27 mouse cellular contexts compared by ENCODE assay signal in genomic region chr19:29704436-29704835, GRCm38 (mm10). TPM values are rescaled to one million over a fixed set of nuclear protein-coding genes. Genes with fewer than 3 reads are reported as not detected.
A peak's percentile ranks its signal among the peaks of the same experiment; 100 is the strongest.
DNase-seq lines count a peak whose midpoint lies in the region; TF ChIP-seq lines count a peak whose summit lies in the region.
"Had no signal": no experiment of that assay in that cellular context is flagged by ENCODE, and none has a peak within 500 bp of the region (broad histone marks: within the 10 kb centered on the region; RNA-seq: fewer than 3 reads in every experiment).

No protein-coding gene starts in this region.

- peaks cover 33% of the 10 kb centered on the region for H3K4me1 ChIP-seq in E14TG2a.4 (replicated peaks; ENCODE audit: low read depth, low read length)
- no peaks in the 10 kb centered on the region for H3K4me1 ChIP-seq in ES-Bruce4 (ENCODE audit: control insufficient read depth, insufficient read depth, low read length)
- H3K4me1 ChIP-seq in ES-E14 (ENCODE audit: control insufficient read depth in 2 of 2, insufficient read depth in 2 of 2, low read length in 2 of 2, poor library complexity in 1 of 2): peaks cover 4 to 10% of the 10 kb centered on the region in 2 experiments; a peak in 2 of 4 replicates
- peaks cover 19% of the 10 kb centered on the region for H3K4me1 ChIP-seq in forebrain, embryonic 10.5 days
- peaks cover 5% of the 10 kb centered on the region; the same call in 1 of the 2 replicates for H3K4me1 ChIP-seq in hindbrain, embryonic 10.5 days (replicated peaks)
- H3K4me1 ChIP-seq: embryonic facial prominence, embryonic 15.5 days; forebrain, embryonic 13.5 days; forebrain, embryonic 15.5 days had no signal

- no peak for TF ChIP-seq POLR2A in ES-Bruce4 (IDR thresholded peaks at IDR 0.05; ENCODE audit: insufficient read depth, low read length)

- 94% methylated on average over 13 of the region's 13 CpGs for WGBS in forebrain, embryonic 10.5 days
- 92% methylated on average over 13 of the region's 13 CpGs for WGBS in hindbrain, embryonic 10.5 days

- TF ChIP-seq CTCF in E14TG2a.4 (conservative IDR thresholded peaks at IDR 0.05; ENCODE audit: low read length): no peak
- no peak for TF ChIP-seq CTCF in ES-Bruce4 (IDR thresholded peaks at IDR 0.05; ENCODE audit: low read depth, low read length)

- H3K9ac ChIP-seq in ES-Bruce4 (ENCODE audit: low read depth, poor library complexity, severe bottlenecking) (no peak overlapping the region), ES-E14 (ENCODE audit: insufficient read depth, low read depth, low read length, poor library complexity, severe bottlenecking) (peak overlapping the region; percentile 45; the same call in 1 of the 2 replicates)
- H3K9ac ChIP-seq: embryonic facial prominence, embryonic 13.5 days; embryonic facial prominence, embryonic 15.5 days; forebrain, embryonic 13.5 days; forebrain, embryonic 15.5 days; forebrain, postnatal 0 days had no signal

- H3K36me3 ChIP-seq in E14TG2a.4 (ENCODE audit: insufficient read depth, low read length): no peaks in the 10 kb centered on the region
- no peaks in the 10 kb centered on the region for H3K36me3 ChIP-seq in ES-Bruce4 (ENCODE audit: control insufficient read depth, insufficient read depth, low read length, poor library complexity, severe bottlenecking)
- H3K36me3 ChIP-seq in ES-E14 (ENCODE audit: control insufficient read depth, insufficient read depth, low read length, poor library complexity, severe bottlenecking): no peaks in the 10 kb centered on the region
- H3K36me3 ChIP-seq in forebrain, embryonic 10.5 days (replicated peaks): no peaks in the 10 kb centered on the region
- H3K36me3 ChIP-seq in hindbrain, embryonic 10.5 days: no peaks in the 10 kb centered on the region
- H3K36me3 ChIP-seq: embryonic facial prominence, embryonic 13.5 days; embryonic facial prominence, embryonic 15.5 days; forebrain, embryonic 15.5 days had no signal

- H3K9me3 ChIP-seq in E14TG2a.4 (ENCODE audit: low read length) (no peaks in the 10 kb centered on the region), ES-Bruce4 (replicated peaks; ENCODE audit: control insufficient read depth, insufficient read depth, low read length, poor library complexity, severe bottlenecking) (no peaks in the 10 kb centered on the region), ES-E14 (ENCODE audit: control insufficient read depth, insufficient read depth, low read depth, low read length) (no peaks in the 10 kb centered on the region)
- H3K9me3 ChIP-seq in forebrain, embryonic 10.5 days: no peaks in the 10 kb centered on the region
- no peaks in the 10 kb centered on the region for H3K9me3 ChIP-seq in hindbrain, embryonic 10.5 days
- H3K9me3 ChIP-seq: embryonic facial prominence, embryonic 13.5 days; embryonic facial prominence, embryonic 15.5 days; forebrain, embryonic 13.5 days; forebrain, embryonic 15.5 days had no signal

- peak overlapping the region; percentile 72 for H3K4me3 ChIP-seq in E14TG2a.4 (replicated peaks; ENCODE audit: low read length)
- peak overlapping the region; percentile 6; the same call in 1 of the 2 replicates for H3K4me3 ChIP-seq in ES-Bruce4 (ENCODE audit: low read depth, low read length)
- peak overlapping the region; percentile 64 for H3K4me3 ChIP-seq in ES-E14 (ENCODE audit: insufficient read depth in 1 of 2, low read depth in 1 of 2, low read length in 2 of 2, poor library complexity in 1 of 2, severe bottlenecking in 1 of 2)
- no peak overlapping the region for H3K4me3 ChIP-seq in forebrain, embryonic 10.5 days
- H3K4me3 ChIP-seq in hindbrain, embryonic 10.5 days: no peak overlapping the region
- H3K4me3 ChIP-seq: embryonic facial prominence, embryonic 13.5 days; embryonic facial prominence, embryonic 15.5 days; erythroblast, embryonic 14.5 days; forebrain, embryonic 13.5 days; forebrain, embryonic 15.5 days had no signal

- DNase-seq in ES-E14 (ENCODE audit: low read depth, low spot score) (no peak), ZHBTc4 (ENCODE audit: low read depth, low spot score) (peak; percentile 72)
- no peak for DNase-seq in forebrain, embryonic 10.5 days (ENCODE audit: extremely low spot score, low spot score)
- no peak for DNase-seq in testis, postnatal 10 days (ENCODE audit: low spot score)
- DNase-seq in hindbrain, embryonic 10.5 days (ENCODE audit: low spot score): no peak
- DNase-seq in thymus, postnatal 4 days: no peak
- DNase-seq: adrenal gland, adult 2 months; adrenal gland, postnatal 10 days; adrenal gland, postnatal 25 days; cerebellum, adult 11 months; cerebellum, adult 18-20 months; cerebellum, adult 8-10 months; cerebellum, adult 9-11 months; cerebellum, postnatal 14 days; cerebellum, postnatal 36 days; embryo, embryonic 11 days; forebrain, postnatal 0 days had no signal

- no peak for TF ChIP-seq EP300 in ES-Bruce4 (IDR thresholded peaks at IDR 0.05; ENCODE audit: insufficient read depth, low read depth, low read length)

- H3K27me3 ChIP-seq in E14TG2a.4 (ENCODE audit: insufficient read depth, low read length) (peaks cover 4% of the 10 kb centered on the region), ES-Bruce4 (ENCODE audit: control insufficient read depth, insufficient read depth, low read length, poor library complexity, severe bottlenecking) (no peaks in the 10 kb centered on the region)
- H3K27me3 ChIP-seq in forebrain, embryonic 10.5 days (ENCODE audit: poor library complexity, severe bottlenecking): no peaks in the 10 kb centered on the region
- no peaks in the 10 kb centered on the region for H3K27me3 ChIP-seq in hindbrain, embryonic 10.5 days (ENCODE audit: insufficient read depth, poor library complexity, severe bottlenecking)
- H3K27me3 ChIP-seq: embryonic facial prominence, embryonic 13.5 days; embryonic facial prominence, embryonic 15.5 days; forebrain, embryonic 13.5 days; forebrain, embryonic 15.5 days had no signal

- in situ Hi-C loops in ES-E14 (cut with MboI; ENCODE audit: low sequenced_read_pairs in 2 of 2, unreplicated experiment in 2 of 2): no loop called here

- no peak overlapping the region for H3K27ac ChIP-seq in ES-Bruce4 (ENCODE audit: insufficient read depth, low read length)
- no peak overlapping the region for H3K27ac ChIP-seq in ES-E14 (ENCODE audit: insufficient read depth, low read depth, low read length, poor library complexity, severe bottlenecking)
- H3K27ac ChIP-seq in forebrain, embryonic 10.5 days: no peak overlapping the region
- no peak overlapping the region for H3K27ac ChIP-seq in hindbrain, embryonic 10.5 days
- H3K27ac ChIP-seq: embryonic facial prominence, embryonic 13.5 days; embryonic facial prominence, embryonic 15.5 days; forebrain, embryonic 13.5 days; forebrain, embryonic 15.5 days had no signal

TF ChIP-seq in ES-E14, 5 proteins besides CTCF, POLR2A, EP300 and RAD21:
- TF ChIP-seq CHD2 (IDR thresholded peaks at IDR 0.05; ENCODE audit: low read depth, low read length): no peak
- peak; percentile 24; the same call in 1 of the 2 replicates for TF ChIP-seq HCFC1 (IDR thresholded peaks at IDR 0.05; ENCODE audit: borderline replicate concordance, insufficient read depth, low read length)
- no peak for TF ChIP-seq MAFK (IDR thresholded peaks at IDR 0.05; ENCODE audit: insufficient read depth, low read depth, low read length)
- TF ChIP-seq ZC3H11A (IDR thresholded peaks at IDR 0.05; ENCODE audit: borderline replicate concordance, low read depth, low read length): no peak
- no peak for TF ChIP-seq ZNF384 (IDR thresholded peaks at IDR 0.05; ENCODE audit: low read depth, low read length)

RNA-seq across cellular contexts. Expression of gene Mlana, which starts 6.8 kb away (rescaled TPM):
- polyA plus RNA-seq in ES-Bruce4 (2011; ENCODE audit: insufficient read depth, insufficient read length, low read depth, missing spikeins): 0.99 TPM in 1 of 2 replicates, not detected in the other
- 3.0 and 4.2 TPM in 2 replicates for total RNA-seq in ES-E14 (2012; rRNA removed)
- 0.21 and 0.22 TPM in 2 replicates for polyA plus RNA-seq in forebrain, embryonic 10.5 days (2016; fragmentation: Nextera tagmentation; extraction: Ambion mirVana)
- polyA plus RNA-seq in hindbrain, embryonic 10.5 days (2016; fragmentation: Nextera tagmentation; extraction: Ambion mirVana): 0.26 and 0.60 TPM in 2 replicates
- total RNA-seq: adrenal gland, adult 2 months; adrenal gland, postnatal 10 days; adrenal gland, postnatal 25 days; adrenal gland, postnatal 4 days; common myeloid progenitor, adult 5-6 weeks; forebrain, postnatal 0 days had no signal
- polyA plus RNA-seq: adrenal gland, adult 2 months; C2C12; erythroblast, embryonic 14.5 days; forebrain, embryonic 13.5 days; forebrain, embryonic 15.5 days; forebrain, postnatal 0 days had no signal

RNA-seq across cellular contexts. Expression of gene Ermp1, which starts 56.2 kb away (rescaled TPM):
- 57.9 and 67.9 TPM in 2 replicates for polyA plus RNA-seq in ES-Bruce4 (2011; ENCODE audit: insufficient read depth, insufficient read length, low read depth, missing spikeins)
- 80.2 and 104 TPM in 2 replicates for total RNA-seq in ES-E14 (2012; rRNA removed)
- 17.1 and 17.6 TPM in 2 replicates for polyA plus RNA-seq in forebrain, embryonic 10.5 days (2016; fragmentation: Nextera tagmentation; extraction: Ambion mirVana)
- 12.8 and 16.1 TPM in 2 replicates for polyA plus RNA-seq in hindbrain, embryonic 10.5 days (2016; fragmentation: Nextera tagmentation; extraction: Ambion mirVana)

Comparison
In these comparisons a context has a peak if more than half of its experiments do, and no peak if none do; other contexts are left out.
1. H3K4me3 ChIP-seq: peak in E14TG2a.4 (single experiment), ES-Bruce4 (single experiment) and ES-E14 (2 of 2); none in forebrain, embryonic 10.5 days (single experiment) and hindbrain, embryonic 10.5 days (single experiment).